Mouse (Mus musculus): Measurements from ENCODE around the gene Ccdc80.

DNA sequence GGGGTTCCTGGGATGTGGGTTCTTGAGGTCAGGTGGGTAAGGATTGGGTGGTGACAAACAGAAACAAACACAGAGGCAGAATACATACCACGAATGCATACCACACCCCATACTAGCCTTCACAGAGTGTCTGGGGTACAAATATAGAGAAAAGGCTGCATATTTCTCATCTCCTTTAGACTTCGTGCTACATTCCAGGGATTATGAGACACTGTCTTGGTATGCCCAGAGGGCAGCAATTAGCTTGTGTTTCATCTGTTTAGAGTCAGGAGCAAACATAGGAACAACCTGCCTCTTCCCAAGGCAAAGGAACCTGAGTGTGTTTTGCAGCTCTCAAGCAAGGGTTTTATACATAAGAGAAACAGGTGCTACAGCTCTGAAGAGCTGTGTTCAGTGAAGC lies 21.8 kb upstream of the Ccdc80 start:
- TF ChIP-seq CTCF (conservative IDR thresholded peaks at IDR 0.05; ENCODE audit: low read length) (no peak), POU5F1 (IDR thresholded peaks at IDR 0.05; ENCODE audit: borderline replicate concordance, low read length) (no peak), NANOG (IDR thresholded peaks at IDR 0.05; ENCODE audit: borderline replicate concordance, low read length) (no peak)
